Mouse (Mus musculus) thymus, postnatal 25 days (tissue): ENCODE data around the gene Mcpt2.
"Not testable (repeated sequence)": the region's sequence is repeated elsewhere in the genome, so short reads cannot be mapped to it uniquely, and the experiment has no call there.

Experiments
- DNase-seq: peaks from one replicate; pipeline ENCODE4 v3.0.0; 2022

Mcpt2 gene

DNA sequence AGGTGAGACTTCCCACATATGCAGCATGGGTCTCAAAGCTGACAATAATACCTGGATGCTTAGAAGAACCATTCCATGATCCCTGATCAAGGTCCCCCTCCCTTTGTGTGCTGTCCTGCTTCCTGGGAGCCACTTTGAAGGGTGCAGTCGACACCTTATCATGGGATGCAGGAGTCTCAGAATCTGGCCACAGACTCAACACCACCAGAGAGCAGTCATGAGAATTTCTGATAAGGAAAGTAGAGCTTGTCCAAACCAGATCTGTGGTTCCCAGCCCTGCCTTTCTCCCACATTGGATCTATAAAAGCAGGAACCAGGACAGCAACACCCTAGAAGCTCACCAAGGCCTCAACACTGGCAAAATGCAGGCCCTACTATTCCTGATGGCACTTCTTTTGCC is at the start of gene Mcpt2:
Gene Mcpt2 (plus strand): TSS at position 250 of the 400 bp plus-strand sequence.
- not testable (repeated sequence) for DNase-seq

DNA sequence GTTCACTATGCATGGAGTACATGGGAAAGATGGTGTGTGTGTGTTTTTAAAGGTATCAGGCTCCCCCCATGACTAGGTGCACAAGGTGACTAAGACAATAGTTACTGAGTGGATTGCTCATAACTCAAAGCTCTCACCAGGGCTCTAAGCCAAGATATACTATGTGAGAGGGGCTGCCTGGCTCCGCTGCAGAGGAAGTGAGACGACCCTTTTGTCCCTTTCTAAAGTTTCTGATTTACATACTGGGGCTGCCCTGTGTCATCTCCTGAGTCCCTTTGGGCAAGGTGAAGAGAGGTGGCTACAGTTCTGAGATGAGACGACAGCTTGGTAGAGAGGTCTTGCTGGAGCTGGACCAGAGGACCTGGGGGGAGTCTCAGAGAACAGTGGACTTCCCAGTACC is 28.7 kb upstream of the Mcpt2 start:
- DNase-seq: no peak

DNA sequence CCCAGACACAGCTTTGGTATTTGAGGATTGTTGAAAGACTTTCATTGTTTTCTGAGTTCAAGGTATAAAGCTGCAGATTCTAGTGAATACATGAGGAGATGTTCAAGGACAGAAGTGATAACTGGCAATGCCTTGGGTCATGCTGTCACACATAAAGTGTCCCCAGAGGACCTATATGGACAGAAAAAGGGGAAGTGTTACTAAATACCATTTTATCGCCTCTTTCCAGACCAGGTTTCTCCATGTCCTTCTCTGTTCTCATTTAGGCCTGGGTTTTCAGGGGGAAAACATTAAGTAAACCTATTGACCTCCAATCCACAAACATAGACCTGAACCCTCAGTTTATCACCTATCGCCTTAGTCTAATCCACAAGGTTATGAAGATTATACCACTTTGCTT is 27.9 kb upstream of the Mcpt2 start:
- DNase-seq: no peak

DNA sequence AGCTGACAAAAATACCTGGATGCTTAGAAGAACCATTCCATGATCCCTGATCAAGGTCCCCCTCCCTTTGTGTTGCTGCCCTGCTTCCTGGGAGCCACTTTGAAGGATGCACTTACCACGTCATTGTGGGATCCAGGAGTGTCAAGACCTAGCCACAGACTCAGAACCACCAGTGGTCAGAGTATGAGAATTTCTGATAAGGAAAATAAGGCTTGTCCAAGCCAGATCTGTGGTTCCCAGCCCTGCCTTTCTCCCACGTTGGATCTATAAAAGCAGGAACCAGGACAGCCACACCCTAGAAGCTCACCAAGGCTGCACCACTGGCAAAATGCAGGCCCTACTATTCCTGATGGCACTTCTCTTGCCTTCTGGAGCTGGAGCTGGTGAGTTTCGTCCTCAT is 24.2 kb upstream of the Mcpt2 start, which contains the start of gene Mcpt1:
Gene Mcpt1 (plus strand): TSS at position 301 of the 400 bp plus-strand sequence.
- not testable (repeated sequence) for DNase-seq

DNA sequence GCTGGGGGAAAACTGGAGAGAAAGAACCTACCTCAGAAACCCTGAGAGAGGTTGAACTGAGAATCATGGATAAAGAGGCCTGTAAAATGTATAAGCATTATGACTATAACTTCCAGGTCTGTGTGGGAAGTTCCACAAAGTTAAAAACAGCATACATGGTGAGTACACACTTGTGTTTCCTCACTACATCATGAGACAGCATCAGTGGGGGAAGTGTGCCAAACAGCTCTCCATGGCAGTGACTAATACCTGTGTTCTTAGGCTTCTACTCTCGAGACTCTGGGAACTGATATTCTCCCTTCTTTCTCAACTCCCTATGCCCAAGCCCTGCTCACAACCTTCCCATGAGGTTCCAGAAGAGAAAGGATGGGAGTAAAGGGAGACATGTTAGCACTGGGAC is 22.4 kb upstream of the Mcpt2 start:
- DNase-seq: no peak

DNA sequence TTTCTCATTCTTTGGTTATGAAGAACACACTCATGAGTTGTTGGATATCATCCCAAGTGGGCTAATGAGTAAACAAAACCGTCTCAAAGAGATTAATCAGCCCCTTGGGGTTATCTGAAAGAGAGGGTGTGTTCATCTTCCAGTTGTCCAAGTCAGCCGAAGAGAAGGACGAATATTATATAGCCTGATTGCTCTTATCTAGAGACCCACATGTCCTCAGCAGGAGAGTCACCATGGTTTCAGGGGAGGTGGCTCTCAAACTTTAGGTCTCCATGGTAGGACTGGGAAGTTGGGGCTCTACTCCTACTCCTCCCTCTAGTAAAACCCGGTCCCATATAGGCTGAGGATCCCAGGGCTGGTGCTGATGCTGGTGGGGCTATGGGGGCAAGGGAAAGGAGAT is 20.5 kb upstream of the Mcpt2 start:
- not testable (repeated sequence) for DNase-seq

DNA sequence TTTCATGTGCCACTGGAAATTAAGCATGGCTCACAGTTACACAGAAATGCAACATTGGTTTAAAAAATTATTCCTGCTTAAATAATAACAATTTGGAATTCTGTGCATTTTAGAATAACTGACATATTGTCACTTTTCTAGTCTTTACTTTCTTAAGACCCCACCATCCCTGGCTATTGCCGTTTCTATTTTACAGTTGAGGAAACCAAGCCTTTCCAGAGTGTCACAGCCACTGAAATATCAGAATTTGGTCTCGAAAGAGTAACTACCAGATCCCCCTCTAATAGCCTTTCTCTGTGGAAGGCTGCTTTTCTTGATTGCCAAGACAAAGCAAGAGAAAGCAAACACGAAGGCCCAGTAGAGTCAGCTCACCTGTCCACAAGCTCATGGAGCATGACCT is 11.4 kb upstream of the Mcpt2 start, which contains the start of gene Mcpt9:
Gene Mcpt9 (minus strand): TSS at position 101 of the 400 bp plus-strand sequence.
- not testable (repeated sequence) for DNase-seq

DNA sequence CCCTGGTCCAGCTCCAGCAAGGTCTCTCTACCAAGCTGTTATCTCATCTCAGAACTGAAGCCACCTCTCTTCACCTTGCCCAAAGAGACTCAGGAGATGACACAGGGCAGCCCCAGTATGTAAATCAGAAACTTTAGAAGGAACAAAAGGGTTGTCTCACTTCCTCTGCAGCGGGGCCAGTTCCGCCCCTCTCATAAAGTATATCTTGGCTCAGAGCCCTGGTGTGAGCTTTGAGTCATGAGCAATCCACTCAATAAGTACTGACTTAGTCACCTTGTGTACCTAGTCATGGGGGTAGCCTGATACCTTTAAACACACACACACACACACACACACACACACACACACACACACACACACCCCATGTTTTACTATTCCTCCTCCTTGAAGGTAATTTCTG is 7.4 kb upstream of the Mcpt2 start:
- DNase-seq: no peak

DNA sequence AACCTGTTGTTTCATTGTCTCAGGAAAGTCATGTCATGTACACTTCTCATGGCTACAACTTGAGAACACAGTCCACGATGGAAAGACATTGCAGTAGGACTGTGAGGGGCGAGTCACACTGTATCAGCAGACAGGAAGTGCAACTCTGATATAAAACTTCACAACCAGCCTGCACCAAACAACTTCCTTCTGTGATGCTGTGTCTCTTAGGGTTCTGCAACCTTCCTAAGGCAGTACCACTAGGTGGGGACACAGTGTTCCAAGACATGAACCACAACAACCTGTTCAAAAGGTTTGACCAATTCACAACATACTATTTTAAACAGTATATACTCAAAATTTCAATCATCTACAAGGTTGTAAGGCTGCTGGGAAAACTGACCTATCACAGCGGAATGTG is 13.6 kb downstream of the Mcpt2 start:
- no peak for DNase-seq

DNA sequence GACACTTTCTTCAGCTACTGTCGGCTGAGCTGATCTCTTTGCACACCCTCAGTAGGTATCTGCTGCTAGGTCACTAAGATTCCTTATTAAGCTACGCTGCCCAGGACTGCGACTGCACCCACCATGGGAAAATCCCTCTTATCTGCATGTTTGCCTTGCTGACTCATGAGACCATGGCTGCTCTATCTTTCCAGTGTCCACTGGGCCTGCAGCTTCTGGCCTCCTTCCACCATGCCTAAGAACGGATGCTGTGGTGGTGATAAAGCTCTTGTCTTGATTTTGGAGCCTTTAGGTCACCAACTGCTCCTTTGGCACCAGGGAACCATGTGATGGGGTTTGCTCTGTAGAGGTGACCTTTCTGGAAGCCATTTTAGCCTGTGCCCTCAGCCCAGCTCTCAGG is 15.9 kb downstream of the Mcpt2 start:
- no peak for DNase-seq

DNA sequence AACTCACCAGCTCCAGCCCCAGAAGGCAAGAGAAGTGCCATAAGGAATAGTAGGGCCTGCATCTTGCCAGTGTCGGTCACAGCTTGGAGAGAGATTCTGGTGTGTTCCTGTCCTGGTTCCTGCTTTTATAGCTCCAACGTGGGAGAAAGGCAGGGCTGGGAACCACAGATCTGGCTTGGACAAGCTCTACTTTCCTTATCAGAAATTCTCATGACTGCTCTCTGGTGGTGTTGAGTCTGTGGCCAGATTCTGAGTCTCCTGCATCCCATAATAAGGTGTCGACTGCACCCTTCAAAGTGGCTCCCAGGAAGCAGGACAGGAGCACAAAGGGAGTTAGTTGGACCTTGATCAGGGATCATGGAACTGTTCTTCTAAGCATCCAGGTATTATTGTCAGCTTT is 20.4 kb downstream of the Mcpt2 start, which contains the start of gene Mcpt4:
Gene Mcpt4 (minus strand): TSS at position 101 of the 400 bp plus-strand sequence.
- DNase-seq: not testable (repeated sequence)

DNA sequence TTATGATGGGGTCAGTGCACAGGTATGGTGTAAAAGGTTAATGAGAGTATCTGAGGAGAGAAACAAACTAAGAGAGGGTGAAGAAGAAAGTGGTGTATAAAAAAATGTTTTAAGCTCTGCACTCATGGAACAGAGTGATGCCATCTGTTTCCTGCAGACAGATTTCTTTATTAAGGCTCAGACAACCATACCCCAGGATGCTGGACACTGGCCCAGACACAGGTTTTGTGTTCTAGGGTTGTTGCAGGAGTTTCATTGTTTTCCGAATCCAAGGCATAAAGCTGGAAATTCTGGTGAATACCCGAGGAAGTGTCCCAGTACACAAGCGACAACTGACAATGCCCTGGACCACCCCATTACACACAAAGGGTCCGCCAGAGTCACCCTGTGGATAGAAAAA is 40.2 kb downstream of the Mcpt2 start:
- no peak for DNase-seq

DNA sequence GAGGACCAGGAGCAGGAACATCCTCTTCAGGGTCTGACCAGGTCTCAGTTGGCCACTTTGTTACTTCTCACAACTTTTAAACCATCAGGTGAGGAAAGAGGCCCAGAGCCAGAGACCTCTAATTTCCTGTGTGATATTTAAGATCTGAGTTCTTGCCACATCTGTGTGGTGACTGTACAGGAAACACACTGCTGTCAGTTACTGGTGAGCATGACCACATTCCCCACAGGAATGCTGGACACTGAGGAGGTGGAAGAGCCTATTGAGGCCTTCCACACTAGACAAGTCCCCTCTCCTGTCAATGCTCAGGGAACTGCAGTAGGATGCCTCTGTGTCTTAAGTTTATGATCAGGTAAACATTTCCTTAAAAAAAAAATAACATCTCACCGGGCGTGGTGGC is 43.3 kb downstream of the Mcpt2 start, which contains the start of gene Mcpt8:
Gene Mcpt8 (minus strand): TSS at position 107 of the 400 bp plus-strand sequence.
- DNase-seq: no peak

DNA sequence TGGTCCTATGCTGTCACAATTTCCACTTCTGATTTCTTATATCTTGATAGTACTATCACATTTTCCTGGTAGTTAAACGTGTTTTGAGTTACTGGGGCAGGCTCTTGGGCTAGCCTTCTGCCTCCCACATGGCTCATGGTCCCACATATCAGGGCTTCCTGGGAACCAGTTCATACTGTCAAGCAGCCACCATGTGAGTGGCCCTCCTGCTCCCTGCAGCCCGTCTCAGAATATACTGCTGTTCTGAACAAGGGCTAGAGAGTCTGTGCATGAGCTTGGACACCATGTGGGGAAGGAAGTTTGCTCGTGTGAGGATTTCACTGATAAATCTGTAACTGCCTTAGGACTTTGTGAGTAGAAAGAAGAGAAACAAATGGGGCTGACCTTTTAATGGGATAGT is 44.9 kb downstream of the Mcpt2 start:
- no peak for DNase-seq

DNA sequence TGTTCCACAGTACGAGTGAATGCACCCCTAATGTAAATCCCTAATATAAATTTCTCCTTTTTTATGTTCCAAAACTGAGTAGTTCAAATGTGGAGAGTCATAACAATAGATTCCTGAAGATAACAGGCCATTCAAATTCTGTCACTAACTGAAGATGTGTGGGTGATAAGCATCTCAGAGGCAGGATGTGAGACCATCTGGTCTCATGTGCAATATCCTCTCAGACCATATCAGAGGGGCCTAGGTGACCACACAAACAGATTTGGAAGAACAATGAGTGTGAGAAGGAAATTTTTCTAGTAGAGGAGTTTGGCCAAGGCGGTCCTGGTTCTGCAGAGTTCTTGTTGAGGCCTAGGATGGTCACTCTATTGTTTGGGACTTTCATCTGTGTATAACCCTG is 51.5 kb downstream of the Mcpt2 start:
- no peak for DNase-seq
